Mouse (Mus musculus): ENCODE data around the gene Fam71e1.

DNA sequence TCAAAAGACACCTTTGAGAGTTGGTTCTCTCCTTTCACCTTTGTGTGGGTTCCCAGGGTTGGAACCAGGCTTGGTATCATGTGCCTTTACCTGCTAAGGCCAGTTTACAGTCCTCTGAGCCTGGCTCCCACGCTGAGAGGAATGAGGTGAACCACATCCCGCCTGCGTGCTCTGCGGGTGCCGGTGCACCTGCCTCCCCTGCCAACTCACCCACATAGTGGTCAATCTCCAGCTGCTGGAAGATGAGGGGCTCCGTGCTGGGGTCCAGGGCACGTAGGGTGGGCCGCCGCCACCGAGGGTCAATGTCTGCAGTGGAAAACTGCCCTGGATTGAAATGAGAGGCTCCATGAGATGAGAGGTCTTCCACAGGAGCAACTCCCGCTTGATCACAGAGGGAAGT, 46.2 kb downstream of the Fam71e1 start:
- TF ChIP-seq GATA1 (IDR thresholded peaks at IDR 0.05; ENCODE audit: low read length) (no peak), TAL1 (IDR thresholded peaks at IDR 0.05; ENCODE audit: low read length) (no peak)

Data from erythroblast, embryonic 14.5 days (primary cell).